Mouse (Mus musculus): Measurements from ENCODE around the gene Dact2. TPM values are rescaled to one million over a fixed set of nuclear protein-coding genes. Genes with fewer than 3 reads are reported as not detected.

Dact2 gene
- total and polyA plus RNA-seq, 3 experiments: not detected

DNA sequence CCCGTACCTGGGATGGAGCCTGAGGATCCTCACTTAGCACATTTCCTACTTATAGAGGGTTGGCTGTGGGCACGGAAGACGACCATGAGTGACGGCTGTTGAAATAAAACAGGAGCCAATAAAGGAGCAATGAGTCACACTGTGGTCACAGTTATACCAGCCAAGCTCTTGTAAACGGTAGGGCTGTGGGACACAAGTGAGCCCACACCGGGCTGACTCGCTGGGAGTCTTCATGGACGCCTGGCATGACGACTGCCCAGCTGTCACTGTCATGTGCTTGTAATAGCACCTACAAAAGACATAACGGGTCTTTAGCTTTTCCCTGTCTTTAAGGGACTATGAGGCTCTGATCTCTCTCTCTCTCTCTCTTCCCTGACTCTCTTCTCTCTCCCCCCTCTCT lies 35.9 kb upstream of the Dact2 start:
- dilution Hi-C loops (cut with MboI; ENCODE audit: extremely low pct_ligation_motif_present, extremely low pct_unique_long_range_greater_than_20kb, low sequenced_read_pairs) (no loop called here), in situ Hi-C loops (cut with MboI; ENCODE audit: low pct_ligation_motif_present, low pct_unique_long_range_greater_than_20kb, low sequenced_read_pairs) (no loop called here)
- H3K36me3 ChIP-seq (replicated peaks in 1 of 2; ENCODE audit: control insufficient read depth in 1 of 2, insufficient read depth in 1 of 2, low read length in 1 of 2): no peaks in the 10 kb centered on the region
- H3K4me1 ChIP-seq (ENCODE audit: control insufficient read depth in 1 of 2, insufficient read depth in 2 of 2): no peaks in the 10 kb centered on the region
- no peak overlapping the region for H3K27ac ChIP-seq (ENCODE audit: insufficient read depth, low read depth)
- H3K27me3 ChIP-seq (replicated peaks): peaks cover 87% of the 10 kb centered on the region
- H3K79me2 ChIP-seq (replicated peaks; ENCODE audit: control insufficient read depth, extremely low read depth, insufficient read depth, poor library complexity, severe bottlenecking): no peaks in the 10 kb centered on the region
- no peak for TF ChIP-seq RCOR1 (conservative IDR thresholded peaks at IDR 0.05; ENCODE audit: low read depth, low read length)
- no peak for TF ChIP-seq CTCF (conservative IDR thresholded peaks at IDR 0.05 in 1 of 2, IDR thresholded peaks at IDR 0.05 in 1 of 2; ENCODE audit: low read depth in 2 of 2, low read length in 2 of 2)
- no peak for TF ChIP-seq MAX (IDR thresholded peaks at IDR 0.05; ENCODE audit: low read length)
- no peak for TF ChIP-seq EP300 (IDR thresholded peaks at IDR 0.05; ENCODE audit: low read length)
- no peak for TF ChIP-seq JUND (conservative IDR thresholded peaks at IDR 0.05; ENCODE audit: low read depth, low read length)
- no peak for TF ChIP-seq UBTF (IDR thresholded peaks at IDR 0.05; ENCODE audit: low read depth, low read length)
- no peak for TF ChIP-seq USF2 (conservative IDR thresholded peaks at IDR 0.05; ENCODE audit: low read depth, low read length)
- no peak for TF ChIP-seq POLR2A (IDR thresholded peaks at IDR 0.05; ENCODE audit: low read depth, low read length)
- TF ChIP-seq CHD1 (IDR thresholded peaks at IDR 0.05; ENCODE audit: low read depth, low read length): no peak
- TF ChIP-seq MYC (IDR thresholded peaks at IDR 0.05; ENCODE audit: low read depth, low read length): no peak
- TF ChIP-seq RAD21 (IDR thresholded peaks at IDR 0.05; ENCODE audit: low read depth, low read length): no peak
- no peak for TF ChIP-seq MEF2A (IDR thresholded peaks at IDR 0.05; ENCODE audit: borderline replicate concordance, low read depth, low read length)
- no peak for TF ChIP-seq SIN3A (IDR thresholded peaks at IDR 0.05; ENCODE audit: low read length)
- DNase-seq (ENCODE audit: extremely low read depth): no peak
- no peak overlapping the region for H3K9ac ChIP-seq (ENCODE audit: insufficient read depth, low read depth)
- H3K9me3 ChIP-seq (replicated peaks; ENCODE audit: low read length): no peaks in the 10 kb centered on the region
- no peak overlapping the region for H3K4me2 ChIP-seq (ENCODE audit: insufficient read depth, low read depth, poor library complexity, severe bottlenecking)
- H3K4me3 ChIP-seq (replicated peaks in 1 of 3; ENCODE audit: low read depth in 2 of 3, low read length in 2 of 3, poor library complexity in 1 of 3): no peak overlapping the region

- H3K4me3 ChIP-seq (replicated peaks in 1 of 3; ENCODE audit: low read depth in 2 of 3, low read length in 2 of 3, poor library complexity in 1 of 3): no peak overlapping the region
- H3K27ac ChIP-seq (ENCODE audit: insufficient read depth, low read depth): no peak overlapping the region
- H3K4me2 ChIP-seq (ENCODE audit: insufficient read depth, low read depth, poor library complexity, severe bottlenecking): no peak overlapping the region
- dilution Hi-C loops (cut with MboI; ENCODE audit: extremely low pct_ligation_motif_present, extremely low pct_unique_long_range_greater_than_20kb, low sequenced_read_pairs) (no loop called here), in situ Hi-C loops (cut with MboI; ENCODE audit: low pct_ligation_motif_present, low pct_unique_long_range_greater_than_20kb, low sequenced_read_pairs) (no loop called here)
- H3K36me3 ChIP-seq (replicated peaks in 1 of 2; ENCODE audit: control insufficient read depth in 1 of 2, insufficient read depth in 1 of 2, low read length in 1 of 2): no peaks in the 10 kb centered on the region
- no peak overlapping the region for H3K9ac ChIP-seq (ENCODE audit: insufficient read depth, low read depth)
- no peaks in the 10 kb centered on the region for H3K9me3 ChIP-seq (replicated peaks; ENCODE audit: low read length)
- no peak for DNase-seq (ENCODE audit: extremely low read depth)
- no peaks in the 10 kb centered on the region for H3K4me1 ChIP-seq (ENCODE audit: control insufficient read depth in 1 of 2, insufficient read depth in 2 of 2)
- no peaks in the 10 kb centered on the region for H3K79me2 ChIP-seq (replicated peaks; ENCODE audit: control insufficient read depth, extremely low read depth, insufficient read depth, poor library complexity, severe bottlenecking)
- peaks cover 77% of the 10 kb centered on the region for H3K27me3 ChIP-seq (replicated peaks)
- TF ChIP-seq USF2 (conservative IDR thresholded peaks at IDR 0.05; ENCODE audit: low read depth, low read length) (no peak), MYC (IDR thresholded peaks at IDR 0.05; ENCODE audit: low read depth, low read length) (no peak), MAX (IDR thresholded peaks at IDR 0.05; ENCODE audit: low read length) (no peak), POLR2AphosphoS2 (IDR thresholded peaks at IDR 0.05; ENCODE audit: low read depth, low read length) (no peak), ZKSCAN1 (IDR thresholded peaks at IDR 0.05; ENCODE audit: borderline replicate concordance, low read depth, low read length) (no peak), UBTF (IDR thresholded peaks at IDR 0.05; ENCODE audit: low read depth, low read length) (no peak), MEF2A (IDR thresholded peaks at IDR 0.05; ENCODE audit: borderline replicate concordance, low read depth, low read length) (no peak), NRF1 (IDR thresholded peaks at IDR 0.05; ENCODE audit: low read depth, low read length) (no peak), TBP (conservative IDR thresholded peaks at IDR 0.05; ENCODE audit: low read depth, low read length) (no peak), KAT2A (IDR thresholded peaks at IDR 0.05; ENCODE audit: insufficient replicate concordance, low read length) (no peak)
Observed at GRCm38 (mm10) chr17:14237134-14237533, 33.0 kb upstream of the Dact2 start.

All from CH12.LX (cell line).